Comparison of ENCODE assay signal across 13 mouse cellular contexts in genomic region chr2:60868060-60868662, GRCm38 (mm10).
DNase-seq lines count a peak whose midpoint lies in the region; ATAC-seq lines count a peak whose summit lies in the region.
"Had no signal": no experiment of that assay in that cellular context is flagged by ENCODE, and none has a peak within 500 bp of the region (broad histone marks: within the 10 kb centered on the region; RNA-seq: fewer than 3 reads in every experiment).

No protein-coding gene starts in this region.

- peak; percentile 92 for ATAC-seq in common myeloid progenitor, adult 5-6 weeks (replicated peaks; ENCODE audit: low read depth, poor library complexity, severe bottlenecking)
- peak; percentile 56 for ATAC-seq in liver, embryonic 16.5 days (ENCODE audit: low read depth)
- no peak for ATAC-seq in hindbrain, embryonic 14.5 days (ENCODE audit: low FRiP score)
- no peak for ATAC-seq in midbrain, embryonic 16.5 days
- ATAC-seq: forebrain, postnatal 0 days had no signal

- 19% methylated on average over 4 of the region's 4 CpGs for WGBS in liver, embryonic 16.5 days (ENCODE audit: insufficient replicate concordance)
- 82% methylated on average over 4 of the region's 4 CpGs for WGBS in hindbrain, embryonic 14.5 days
- WGBS in midbrain, embryonic 16.5 days = 82% methylated on average over 4 of the region's 4 CpGs

- H3K27ac ChIP-seq in liver, embryonic 16.5 days (ENCODE audit: low read length) = no peak overlapping the region
- no peak overlapping the region for H3K27ac ChIP-seq in hindbrain, embryonic 14.5 days
- no peak overlapping the region for H3K27ac ChIP-seq in midbrain, embryonic 16.5 days (ENCODE audit: low read length)
- H3K27ac ChIP-seq: limb, embryonic 12.5 days had no signal

- no peak overlapping the region for H3K4me2 ChIP-seq in liver, embryonic 16.5 days (ENCODE audit: low read depth, low read length)
- no peak overlapping the region for H3K4me2 ChIP-seq in hindbrain, embryonic 14.5 days (replicated peaks)
- no peak overlapping the region for H3K4me2 ChIP-seq in midbrain, embryonic 16.5 days (ENCODE audit: low read length)
- H3K4me2 ChIP-seq: limb, embryonic 12.5 days had no signal

- H3K36me3 ChIP-seq in liver, embryonic 16.5 days (ENCODE audit: control insufficient read depth, insufficient read depth) = no peaks in the 10 kb centered on the region
- H3K36me3 ChIP-seq in hindbrain, embryonic 14.5 days (replicated peaks; ENCODE audit: control insufficient read depth, insufficient read depth) = no peaks in the 10 kb centered on the region
- no peaks in the 10 kb centered on the region for H3K36me3 ChIP-seq in midbrain, embryonic 16.5 days (ENCODE audit: control insufficient read depth, insufficient read depth, low read length)
- H3K36me3 ChIP-seq: limb, embryonic 12.5 days had no signal

- no peak overlapping the region for H3K4me3 ChIP-seq in liver, embryonic 16.5 days (ENCODE audit: low read depth, low read length)
- H3K4me3 ChIP-seq in hindbrain, embryonic 14.5 days (replicated peaks; ENCODE audit: low read length) = no peak overlapping the region
- no peak overlapping the region for H3K4me3 ChIP-seq in midbrain, embryonic 16.5 days (ENCODE audit: low read depth, low read length)
- H3K4me3 ChIP-seq: limb, embryonic 12.5 days had no signal

- DNase-seq in spleen, postnatal 36 days (ENCODE audit: low spot score in 2 of 2) = peak; percentile 53 to 58
- no peak for DNase-seq in spleen, postnatal 14 days (ENCODE audit: low spot score in 2 of 2)
- DNase-seq in thymus, postnatal 4 days = peak; percentile 23
- no peak for DNase-seq in hindbrain, embryonic 14.5 days (ENCODE audit: low spot score)
- DNase-seq in adrenal gland, adult 8-10 months = no peak
- DNase-seq: adrenal gland, postnatal 14 days; forebrain, postnatal 0 days; kidney, postnatal 14 days; lung, postnatal 14 days had no signal

- no peak overlapping the region for H3K9ac ChIP-seq in liver, embryonic 16.5 days (ENCODE audit: low read depth, low read length)
- H3K9ac ChIP-seq in hindbrain, embryonic 14.5 days = no peak overlapping the region
- no peak overlapping the region for H3K9ac ChIP-seq in midbrain, embryonic 16.5 days (ENCODE audit: low read depth, low read length)
- H3K9ac ChIP-seq: forebrain, postnatal 0 days; limb, embryonic 12.5 days had no signal

- no peaks in the 10 kb centered on the region for H3K27me3 ChIP-seq in liver, embryonic 16.5 days (ENCODE audit: control insufficient read depth, insufficient read depth, low read depth, low read length)
- no peaks in the 10 kb centered on the region for H3K27me3 ChIP-seq in hindbrain, embryonic 14.5 days (ENCODE audit: control insufficient read depth, insufficient read depth, low read length)
- peaks cover 1% of the 10 kb centered on the region; the same call in 1 of the 2 replicates for H3K27me3 ChIP-seq in midbrain, embryonic 16.5 days (ENCODE audit: control insufficient read depth, insufficient read depth, low read depth, low read length)
- H3K27me3 ChIP-seq: limb, embryonic 12.5 days had no signal

- H3K4me1 ChIP-seq in liver, embryonic 16.5 days (ENCODE audit: control insufficient read depth, low read depth, low read length) = peaks cover 45% of the 10 kb centered on the region
- H3K4me1 ChIP-seq in hindbrain, embryonic 14.5 days (replicated peaks; ENCODE audit: control insufficient read depth, insufficient read depth, low read length) = 0 out of 2 replicates have a peak, but pooled peaks cover 7% of the 10 kb centered on the region
- no peaks in the 10 kb centered on the region for H3K4me1 ChIP-seq in midbrain, embryonic 16.5 days (ENCODE audit: control insufficient read depth, insufficient read depth, low read length)

- H3K9me3 ChIP-seq in liver, embryonic 16.5 days (replicated peaks; ENCODE audit: control insufficient read depth, low read length) = no peaks in the 10 kb centered on the region
- H3K9me3 ChIP-seq in hindbrain, embryonic 14.5 days (ENCODE audit: control insufficient read depth, low read length) = no peaks in the 10 kb centered on the region
- no peaks in the 10 kb centered on the region for H3K9me3 ChIP-seq in midbrain, embryonic 16.5 days (replicated peaks; ENCODE audit: control insufficient read depth, low read length, poor library complexity, severe bottlenecking)
- H3K9me3 ChIP-seq: limb, embryonic 12.5 days had no signal

Comparison
In these comparisons a context has a peak if more than half of its experiments do, and no peak if none do; other contexts are left out.
1. DNase-seq: peak in spleen, postnatal 36 days (2 of 2) and thymus, postnatal 4 days (single experiment); none in spleen, postnatal 14 days (0 of 2), hindbrain, embryonic 14.5 days (single experiment) and adrenal gland, adult 8-10 months (single experiment).
2. ATAC-seq: peak in common myeloid progenitor, adult 5-6 weeks (single experiment) and liver, embryonic 16.5 days (single experiment); none in hindbrain, embryonic 14.5 days (single experiment) and midbrain, embryonic 16.5 days (single experiment).